Mouse (Mus musculus) spleen, embryonic (tissue): ENCODE measurements around the gene Syt13.

Experiments used
- CTCF ChIA-PET: fragments of 350-600 bp; sonication (Branson Sonifier 250); formaldehyde crosslinking; loops from one replicate; lab custom pipeline; 2022; lab: Charles Lee

The Syt13 gene

DNA sequence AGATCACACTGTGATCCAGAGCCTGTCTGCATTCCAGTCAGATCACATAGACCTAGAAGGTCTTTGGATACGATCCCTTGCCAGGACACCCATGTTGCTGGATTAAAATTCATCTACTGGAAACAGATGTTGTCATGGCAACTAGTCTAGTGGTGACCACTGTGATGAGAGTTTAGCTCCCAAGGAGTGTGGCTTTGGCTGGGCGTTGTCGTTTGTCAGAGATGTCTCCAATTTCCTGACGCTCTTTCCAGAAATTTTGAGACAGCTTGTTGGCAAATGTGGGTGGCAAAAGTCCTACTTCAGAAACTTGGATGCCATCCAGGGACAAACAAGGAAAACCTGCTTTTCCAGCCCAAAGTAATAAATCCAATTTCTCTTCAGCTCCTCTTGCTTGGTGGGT is 43.7 kb downstream of the Syt13 start:
- CTCF ChIA-PET, result interaction anchor here (0.6 kb wide), 1 partner anchor 24 kb away, joined by 9 read pairs; no protein-coding TSS in a partner anchor

GRCm38 (mm10) chr2:92964345-92964744 is 49.4 kb downstream of the Syt13 start:
- CTCF ChIA-PET, result interaction anchor here (0.5 kb wide), 1 partner anchor 37 kb away, joined by 4 read pairs; no protein-coding TSS in a partner anchor

- CTCF ChIA-PET, result no interaction called here
Measured at GRCm38 (mm10) chr2:92966257-92966656, 51.4 kb downstream of the Syt13 start.

DNA sequence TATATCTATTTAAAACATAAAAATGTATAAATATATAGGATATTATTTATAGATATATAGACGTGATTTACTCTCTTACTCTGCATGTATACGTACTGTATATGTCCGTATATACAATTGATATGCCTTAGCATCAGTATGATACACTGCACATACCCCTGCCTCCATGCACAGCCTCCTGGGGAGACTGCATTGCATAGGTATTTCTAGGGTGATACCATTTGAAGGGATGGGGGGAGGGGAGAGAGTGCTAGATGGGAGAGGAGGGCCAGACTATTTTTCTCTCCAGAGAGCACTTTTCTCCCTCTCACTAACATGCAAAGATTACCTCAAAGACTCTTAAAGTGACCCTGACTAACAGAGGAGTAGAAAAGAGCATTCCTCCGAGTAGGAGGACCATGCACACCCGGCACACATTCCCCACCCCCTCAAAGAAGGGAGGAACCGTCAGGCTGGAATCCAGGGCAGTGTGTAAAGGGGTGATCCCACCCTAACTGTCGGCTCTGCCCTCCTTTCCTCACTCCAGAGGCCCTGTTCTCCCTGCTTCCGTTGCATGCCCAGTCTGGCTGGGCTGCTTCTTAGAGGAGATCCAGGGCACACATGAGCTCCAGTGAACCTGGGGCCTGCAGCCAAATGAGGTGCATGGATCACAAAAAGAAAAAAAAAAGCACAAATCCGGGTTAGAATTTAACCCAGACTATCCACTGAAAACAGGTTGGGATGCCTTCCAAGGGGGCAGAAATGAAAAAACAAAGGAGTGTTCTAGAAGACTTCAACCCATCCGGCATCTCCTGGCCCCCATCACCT is 52.3 kb downstream of the Syt13 start:
- CTCF ChIA-PET, result no interaction called here

GRCm38 (mm10) chr2:92967839-92968166 is 52.9 kb downstream of the Syt13 start:
- CTCF ChIA-PET, result no interaction called here

GRCm38 (mm10) chr2:92971069-92971468 is 56.2 kb downstream of the Syt13 start:
- CTCF ChIA-PET, result interaction anchor here (0.6 kb wide), 1 partner anchor 125 kb away, joined by 3 read pairs; no protein-coding TSS in a partner anchor

GRCm38 (mm10) chr2:92971536-92971935 is 56.6 kb downstream of the Syt13 start:
- CTCF ChIA-PET, result no interaction called here

GRCm38 (mm10) chr2:92972071-92972470 is 57.2 kb downstream of the Syt13 start:
- CTCF ChIA-PET, result no interaction called here

- CTCF ChIA-PET, result no interaction called here
Measured at GRCm38 (mm10) chr2:92973646-92974045, 58.7 kb downstream of the Syt13 start.

- CTCF ChIA-PET, result interaction anchor here (0.7 kb wide), 1 partner anchor 443 kb away, joined by 3 read pairs; no protein-coding TSS in a partner anchor
Measured at GRCm38 (mm10) chr2:92975031-92975790, 60.3 kb downstream of the Syt13 start.

- CTCF ChIA-PET, result no interaction called here
Measured at GRCm38 (mm10) chr2:92980165-92980564, 65.3 kb downstream of the Syt13 start.

DNA sequence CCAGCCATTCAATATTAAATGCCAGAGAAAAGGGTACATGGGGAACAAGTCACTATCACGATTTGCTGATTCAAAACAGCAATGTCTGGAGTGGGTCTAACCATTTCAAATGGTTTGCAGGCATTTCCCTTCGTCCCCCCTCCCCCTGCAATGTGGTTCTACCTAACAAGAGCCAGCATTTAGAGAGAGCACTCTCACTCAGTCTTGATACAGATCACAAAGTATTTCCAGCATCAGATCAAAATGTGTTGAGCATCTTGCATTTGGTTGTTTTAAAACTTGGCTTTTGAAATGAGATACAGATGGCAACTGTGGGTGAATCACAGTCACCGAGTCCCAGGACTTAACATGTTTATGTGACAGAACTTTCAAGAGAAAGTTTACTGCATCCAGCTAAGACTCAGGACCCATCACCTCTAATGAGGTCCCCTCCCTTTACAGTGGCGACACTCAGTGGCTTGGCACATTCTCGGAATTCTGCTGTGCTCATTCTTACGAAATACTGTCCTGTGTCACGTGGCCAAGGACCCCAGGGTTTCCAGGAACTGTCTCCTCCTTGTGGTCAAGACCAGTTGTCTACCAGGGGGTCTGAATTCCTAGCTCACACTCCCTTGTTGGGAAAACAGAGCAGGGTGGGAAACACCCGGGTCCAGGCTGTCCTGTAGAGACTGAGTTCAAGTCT is 67.8 kb downstream of the Syt13 start:
- CTCF ChIA-PET, result no interaction called here

- CTCF ChIA-PET, result no interaction called here
Measured at GRCm38 (mm10) chr2:92983273-92983620, 68.3 kb downstream of the Syt13 start.

- CTCF ChIA-PET, result no interaction called here
Measured at GRCm38 (mm10) chr2:92984321-92985108, 69.6 kb downstream of the Syt13 start.

DNA sequence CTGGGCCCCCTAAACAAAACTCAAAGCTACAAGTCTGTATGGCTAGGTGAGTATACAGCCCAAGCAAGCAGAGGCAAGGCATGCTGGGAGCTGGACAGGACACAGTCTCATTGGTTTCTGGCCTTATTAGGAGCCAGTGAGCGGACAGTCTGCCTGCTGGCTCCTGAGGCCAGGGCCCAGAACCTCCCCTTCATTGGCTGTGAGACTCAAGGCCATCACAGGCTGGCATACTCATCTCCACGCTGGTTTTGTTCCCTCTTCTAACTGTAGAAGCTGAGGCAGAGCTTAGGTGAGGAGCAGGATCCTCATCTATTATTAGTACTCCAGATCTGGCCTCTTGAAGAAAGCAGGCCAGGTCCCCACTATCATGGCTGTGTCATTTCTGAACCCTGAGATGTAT is 70.3 kb downstream of the Syt13 start:
- CTCF ChIA-PET, result no interaction called here

DNA sequence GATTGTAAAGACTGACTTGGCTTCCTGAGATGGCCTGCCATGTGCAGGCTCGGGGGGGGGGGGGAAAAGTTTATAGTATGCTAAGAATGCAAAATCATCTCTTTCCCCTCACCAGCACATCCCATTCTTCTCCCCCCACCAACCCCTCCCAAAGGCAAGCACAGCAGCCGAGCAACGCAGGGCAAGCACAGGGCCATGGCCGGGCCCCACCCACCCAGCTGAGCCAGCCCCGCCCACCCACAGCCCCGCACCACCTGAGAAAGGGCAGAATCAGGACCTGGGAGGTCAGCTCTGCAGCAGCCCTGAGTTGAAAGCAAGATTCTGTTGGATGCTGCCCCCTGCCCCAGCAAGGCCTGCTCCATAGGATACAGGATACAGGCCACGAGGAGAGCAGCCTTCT is 70.7 kb downstream of the Syt13 start:
- CTCF ChIA-PET, result no interaction called here

GRCm38 (mm10) chr2:92987108-92987618 is 72.3 kb downstream of the Syt13 start:
- CTCF ChIA-PET, result interaction anchor here (0.6 kb wide), 1 partner anchor 95 kb away, joined by 3 read pairs; no protein-coding TSS in a partner anchor

DNA sequence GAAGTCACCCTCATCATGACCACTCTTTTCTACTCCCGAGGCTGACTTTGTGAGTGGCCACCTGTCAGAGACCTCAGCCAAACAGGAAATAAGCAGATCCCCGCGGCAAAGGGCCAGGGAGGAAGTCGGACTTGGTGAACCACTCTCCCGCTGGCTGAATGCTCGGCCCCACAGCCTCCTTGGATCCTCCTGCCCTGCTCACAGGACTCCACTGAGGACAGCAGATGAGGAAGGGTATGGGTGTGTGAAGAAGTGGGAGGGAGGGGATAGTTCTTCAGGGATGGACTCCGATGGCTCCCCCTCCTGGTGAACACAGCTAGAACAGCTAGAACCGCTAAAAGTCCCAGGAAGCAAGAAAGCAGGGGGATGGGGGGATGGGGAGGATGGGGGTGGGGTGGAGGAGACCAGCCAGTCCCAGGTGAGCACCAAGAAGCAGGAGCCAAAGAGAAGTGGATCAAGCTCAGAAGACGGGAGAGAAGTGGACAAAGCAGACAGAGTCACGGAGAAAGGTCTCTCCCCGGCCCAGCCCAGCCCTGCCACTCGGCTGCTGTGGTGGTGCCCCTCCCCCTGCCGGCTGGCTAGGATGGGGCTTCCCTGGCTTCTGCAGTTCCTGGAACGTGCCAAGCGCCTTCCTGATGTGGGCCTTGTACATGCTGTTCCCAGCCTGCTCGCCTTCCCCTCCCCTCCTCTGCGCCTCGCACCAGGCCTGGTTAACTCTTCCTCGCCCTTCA is 73.2 kb downstream of the Syt13 start:
- CTCF ChIA-PET, result interaction anchor here (0.6 kb wide), 1 partner anchor 96 kb away, joined by 3 read pairs; no protein-coding TSS in a partner anchor

- CTCF ChIA-PET, result interaction anchor here (0.7 kb wide), 1 partner anchor 1502 kb away, joined by 4 read pairs; no protein-coding TSS in a partner anchor
Measured at GRCm38 (mm10) chr2:92989593-92989992, 74.7 kb downstream of the Syt13 start.

GRCm38 (mm10) chr2:92991976-92992375 is 77.1 kb downstream of the Syt13 start:
- CTCF ChIA-PET, result interaction anchor here (0.6 kb wide), 1 partner anchor 36 kb away, joined by 3 read pairs; no protein-coding TSS in a partner anchor
